Mouse (Mus musculus) thymus, postnatal 14 days (tissue): ENCODE measurements around the gene Trim50.
"Not testable (repeated sequence)": the region's sequence is repeated elsewhere in the genome, so short reads cannot be mapped to it uniquely, and the experiment has no call there.

ENCODE experiments used
- DNase-seq: peaks from one replicate; pipeline ENCODE4 v3.0.0; 2021

Gene Trim50

DNA sequence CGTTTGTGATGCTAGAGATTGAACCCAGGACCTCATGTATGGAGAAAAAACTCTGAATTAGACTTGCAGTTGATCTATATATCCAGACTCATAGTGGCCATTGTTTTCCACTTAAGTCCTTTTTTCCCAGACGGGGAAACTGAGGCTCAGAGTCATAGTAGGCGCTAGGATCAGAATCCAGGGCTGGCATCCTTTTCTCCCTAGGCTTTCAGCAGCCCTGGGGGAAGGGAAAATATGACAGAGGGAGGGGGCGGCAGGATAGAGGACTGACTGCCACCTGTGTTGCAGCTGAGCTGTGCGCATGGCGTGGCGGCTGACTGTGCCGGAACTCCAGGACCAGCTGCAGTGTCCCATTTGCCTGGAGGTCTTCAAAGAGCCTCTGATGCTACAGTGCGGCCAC lies at the start of gene Trim50:
TSS of gene Trim50 (plus strand) at position 301 of the 400 bp plus-strand sequence.
- no peak for DNase-seq

- no peak for DNase-seq
These were observed 46.7 kb upstream of the Trim50 start for GRCm38 (mm10) chr5:135306321-135306965.

DNA sequence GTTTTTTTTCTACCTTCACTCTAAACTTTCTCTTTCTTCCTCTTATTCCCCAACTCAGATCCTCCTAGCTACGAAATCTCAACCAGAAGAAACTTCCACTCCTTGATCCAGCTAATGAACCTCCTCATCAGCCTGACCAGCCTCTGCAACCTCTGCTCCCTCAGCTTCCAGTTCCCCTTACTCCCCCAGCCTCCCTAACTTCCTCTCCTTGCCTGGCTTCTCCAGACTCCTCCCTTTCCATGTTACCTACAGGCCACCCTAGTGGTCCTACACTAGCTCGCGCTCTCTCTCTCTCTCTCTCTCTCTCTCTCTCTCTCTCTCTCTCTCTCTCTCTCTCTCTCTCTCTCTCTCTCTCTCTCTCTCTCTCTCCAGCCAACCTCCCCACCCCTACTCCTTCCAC lies 36.9 kb upstream of the Trim50 start:
- no peak for DNase-seq

GRCm38 (mm10) chr5:135319856-135320255 lies 33.2 kb upstream of the Trim50 start:
- DNase-seq: no peak

DNA sequence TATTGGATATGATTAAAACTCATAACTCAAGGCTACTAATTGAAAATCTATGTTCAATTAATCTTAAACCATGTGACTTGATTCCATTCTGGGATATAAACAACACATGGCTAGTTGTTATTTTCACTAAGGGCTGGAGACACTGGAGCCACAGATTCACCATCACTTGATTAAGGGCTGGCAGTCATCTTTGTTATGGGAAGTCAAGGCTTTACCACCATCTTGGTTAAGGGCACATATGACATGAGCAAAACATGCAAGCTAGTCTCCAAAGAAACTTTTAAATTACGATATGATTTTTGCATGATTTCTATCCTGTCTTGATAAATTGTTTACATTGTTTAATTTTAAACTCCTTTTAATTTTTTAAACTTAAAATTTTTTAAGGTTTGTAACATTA lies 30.9 kb upstream of the Trim50 start:
- no peak for DNase-seq

GRCm38 (mm10) chr5:135326121-135326659 lies 26.9 kb upstream of the Trim50 start:
- no peak for DNase-seq

- no peak for DNase-seq
These were observed 23.6 kb upstream of the Trim50 start for GRCm38 (mm10) chr5:135329471-135329870.

GRCm38 (mm10) chr5:135330201-135330600 lies 22.9 kb upstream of the Trim50 start:
- no peak for DNase-seq

DNA sequence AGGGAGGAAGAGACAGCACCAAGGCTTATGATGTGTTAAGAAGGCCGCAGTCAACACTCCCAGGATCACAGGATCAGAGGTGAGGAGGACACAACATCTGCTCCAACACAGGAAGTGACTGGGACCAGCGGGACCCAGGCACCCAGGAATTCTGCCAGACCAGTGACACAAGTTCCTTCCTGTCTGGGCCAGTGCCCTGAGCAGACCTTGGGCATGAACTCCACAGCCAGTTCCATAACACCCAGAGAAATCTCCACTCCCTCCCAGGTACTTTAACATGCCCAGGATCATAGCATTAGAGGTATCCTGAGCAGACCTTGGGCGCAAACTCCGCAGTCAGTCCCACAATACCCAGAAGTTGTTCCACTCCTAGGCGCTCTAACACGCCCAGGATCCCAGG lies 21.9 kb upstream of the Trim50 start:
- DNase-seq: no peak

- no peak for DNase-seq
These were observed 15.5 kb upstream of the Trim50 start for GRCm38 (mm10) chr5:135337575-135337974.

- DNase-seq: no peak
These were observed 7.1 kb upstream of the Trim50 start for GRCm38 (mm10) chr5:135345989-135346388.

- DNase-seq: no peak
These were observed 6.7 kb upstream of the Trim50 start for GRCm38 (mm10) chr5:135346430-135346829.

GRCm38 (mm10) chr5:135347511-135348011 lies 5.5 kb upstream of the Trim50 start:
- DNase-seq: no peak

DNA sequence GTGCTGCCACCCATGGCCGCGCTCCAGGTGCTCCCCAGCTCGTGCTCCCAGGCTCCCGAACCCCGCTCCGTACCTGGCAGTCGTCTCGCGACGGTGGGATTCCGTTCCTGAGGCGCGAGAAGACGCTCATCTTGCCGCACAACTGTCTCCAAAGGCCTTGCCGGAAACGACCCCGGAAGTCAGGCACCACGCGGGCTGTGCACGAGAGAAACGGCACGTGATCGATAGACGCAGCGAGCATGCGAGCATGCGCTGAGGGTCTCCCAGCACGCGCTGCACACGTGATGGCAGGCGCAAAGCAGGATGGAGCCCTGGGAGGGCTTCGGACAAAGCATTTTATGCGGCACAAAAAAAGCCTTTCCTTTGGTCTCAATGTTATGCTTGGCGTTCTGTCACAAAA lies 3.2 kb upstream of the Trim50 start, which contains the start of gene Fkbp6:
TSS of gene Fkbp6 (minus strand) at position 183 of the 400 bp plus-strand sequence.
- no peak for DNase-seq

GRCm38 (mm10) chr5:135351606-135352005 lies 1.5 kb upstream of the Trim50 start:
- DNase-seq: no peak

GRCm38 (mm10) chr5:135353564-135353963 lies 469 bp downstream of the Trim50 start:
- peak; percentile 25 for DNase-seq

- DNase-seq: no peak
These were observed 3.0 kb downstream of the Trim50 start for GRCm38 (mm10) chr5:135356090-135356489.

GRCm38 (mm10) chr5:135357556-135357955 lies 4.5 kb downstream of the Trim50 start:
- peak; percentile 41 for DNase-seq

- no peak for DNase-seq
These were observed 6.7 kb downstream of the Trim50 start for GRCm38 (mm10) chr5:135359772-135360171.

GRCm38 (mm10) chr5:135362572-135362971 lies 9.5 kb downstream of the Trim50 start:
- no peak for DNase-seq

- DNase-seq: peak; percentile 20
These were observed 10.4 kb downstream of the Trim50 start for GRCm38 (mm10) chr5:135363540-135363939.

- DNase-seq: no peak
These were observed 14.7 kb downstream of the Trim50 start for GRCm38 (mm10) chr5:135367841-135368240.

- DNase-seq: no peak
These were observed 15.2 kb downstream of the Trim50 start for GRCm38 (mm10) chr5:135368312-135368711.

DNA sequence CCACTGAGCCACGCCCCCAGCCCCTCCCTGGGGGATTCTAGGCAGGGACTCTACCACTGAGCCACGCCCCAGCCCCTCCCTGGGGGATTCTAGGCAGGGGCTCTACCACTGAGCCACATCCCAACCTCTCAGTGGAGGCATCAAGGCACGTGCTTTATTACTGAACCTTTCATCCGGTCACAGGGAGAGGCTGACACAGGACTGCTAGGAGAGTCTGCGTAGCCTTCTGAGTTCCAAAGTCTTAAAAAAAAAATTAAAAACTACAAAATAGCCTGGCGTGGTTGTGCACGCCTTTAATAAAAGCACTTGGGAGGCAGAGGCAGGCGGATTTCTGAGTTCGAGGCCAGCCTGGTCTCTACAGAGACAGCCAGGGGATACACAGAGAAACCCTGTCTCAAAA lies 16.1 kb downstream of the Trim50 start:
- not testable (repeated sequence) for DNase-seq
